Mouse (Mus musculus) lung, postnatal 4 days (tissue): ENCODE results near the gene Scaf1.

ENCODE experiments used
- DNase-seq, 2 experiments: peaks; one replicate each; pipeline ENCODE4 v3.0.0; 2021

Gene Scaf1

DNA sequence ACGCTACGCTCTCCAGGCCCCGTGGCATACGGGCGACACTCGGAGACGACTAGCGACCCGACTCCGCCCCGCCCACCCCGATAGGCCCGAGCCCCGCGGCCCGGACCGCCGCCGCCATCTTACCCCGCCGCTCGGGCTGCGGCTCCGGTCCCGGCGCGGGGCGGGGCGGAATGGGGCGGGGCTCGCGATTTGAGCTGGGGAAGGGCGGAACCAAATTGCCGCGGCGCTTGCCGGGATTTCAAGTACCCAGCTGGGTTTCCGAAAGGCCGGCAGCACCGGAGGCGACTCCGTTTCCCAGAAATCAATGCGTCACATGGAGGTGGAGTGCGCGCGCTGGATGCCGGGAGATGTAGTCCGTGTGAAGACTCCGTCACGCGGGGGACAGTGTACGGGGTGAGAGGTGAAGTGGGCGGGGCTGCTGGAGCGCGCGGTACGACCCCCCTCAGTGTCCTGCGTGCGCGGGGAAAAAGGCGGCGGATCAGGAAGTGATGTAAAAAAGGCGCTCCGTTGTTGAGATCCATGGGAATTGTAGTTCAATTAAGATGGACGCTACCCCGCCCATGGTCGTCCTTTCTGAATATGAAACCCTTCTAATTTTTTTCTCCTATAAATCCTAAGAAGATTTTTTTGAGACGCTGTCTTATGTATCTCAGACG is at the start of gene Scaf1:
Scaf1 (minus strand) TSS at position 407 of the 656 bp plus-strand sequence.
- peak; percentile 99 to 100 for DNase-seq

DNA sequence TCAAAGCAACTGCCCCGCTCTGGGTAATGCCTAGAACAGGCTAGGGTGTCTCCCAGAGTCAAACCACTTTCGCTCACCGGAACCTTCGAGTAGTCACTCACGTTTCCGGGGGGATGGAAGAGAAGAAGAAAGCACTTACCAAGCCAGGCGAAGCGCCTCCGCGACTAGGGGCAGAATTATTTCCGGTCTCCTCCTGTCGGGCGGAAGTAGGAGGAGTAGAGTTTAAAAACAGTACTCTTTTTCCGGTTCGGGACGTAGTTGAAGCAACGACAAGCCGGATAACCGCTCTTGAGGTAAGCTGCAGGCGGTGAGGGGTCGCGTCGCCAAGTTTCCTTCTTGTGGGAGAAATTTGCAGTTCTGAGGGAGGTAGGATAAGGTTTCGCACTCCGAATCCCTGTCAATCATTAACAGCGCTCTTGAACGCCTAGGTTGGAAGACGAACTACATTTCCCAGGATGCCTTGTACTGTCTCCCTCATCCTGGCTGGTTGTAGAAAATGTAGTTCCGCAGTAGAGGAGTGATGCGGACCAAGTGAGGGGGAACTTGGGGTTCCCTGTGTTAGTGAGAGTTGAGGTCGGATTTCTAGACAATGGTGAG is 46.2 kb upstream of the Scaf1 start, which contains the start of the genes Nosip and Prrg2:
Nosip (plus strand) TSS at position 191 of the 597 bp plus-strand sequence.
Prrg2 (minus strand) TSS at position 439 of the 597 bp plus-strand sequence.
- peak; percentile 96 for DNase-seq

DNA sequence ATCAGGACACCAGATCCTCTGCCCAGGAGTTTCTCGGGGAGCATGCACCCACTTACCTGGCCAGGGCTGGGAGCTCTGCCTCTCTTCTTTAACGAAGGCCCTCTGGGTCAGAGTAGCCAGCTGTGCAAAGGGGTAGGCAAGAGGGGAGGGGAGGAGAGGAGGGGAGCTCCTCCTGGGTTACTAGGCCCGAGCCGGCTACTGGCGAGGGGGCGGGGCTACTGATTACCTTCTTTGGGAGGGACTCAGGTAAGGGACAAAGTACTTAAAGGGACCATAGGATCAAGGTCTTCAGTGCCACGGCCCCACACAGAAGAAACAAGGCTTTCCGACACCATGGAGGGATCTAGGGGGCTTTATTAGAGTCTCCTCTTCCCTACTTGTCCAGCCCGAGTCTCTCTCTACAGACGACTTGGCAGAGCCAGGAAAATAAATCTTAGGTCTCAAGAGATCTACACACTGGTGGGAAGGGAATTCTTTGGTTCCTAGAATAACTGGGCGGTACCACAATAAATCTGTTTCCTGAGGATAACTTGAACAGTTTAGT is 45.4 kb upstream of the Scaf1 start:
- peak; percentile 65 to 76 for DNase-seq

DNA sequence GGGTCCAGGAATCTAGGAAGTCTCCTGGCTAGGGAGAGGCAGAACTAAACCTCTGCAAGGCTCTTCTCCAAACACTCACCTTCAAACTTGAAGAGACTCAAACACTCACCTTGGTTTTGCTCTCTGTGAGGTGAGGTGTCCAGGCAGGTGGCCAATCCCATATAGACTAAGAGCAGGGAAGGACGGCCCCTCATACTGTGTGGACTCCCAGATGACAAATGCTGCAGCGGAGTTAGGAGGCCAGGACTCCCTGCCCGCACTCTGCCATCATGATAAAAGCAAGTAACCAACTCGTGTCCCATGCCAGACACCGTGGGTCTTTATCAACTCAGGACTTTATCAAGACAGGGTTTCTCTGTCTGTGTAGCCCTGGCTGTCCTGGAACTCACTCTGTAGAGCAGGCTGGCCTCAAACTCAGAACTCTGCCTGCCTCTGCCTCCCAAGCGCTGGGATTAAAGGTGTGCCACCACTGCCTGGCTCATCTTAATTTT is 44.5 kb upstream of the Scaf1 start:
- DNase-seq: no peak

DNA sequence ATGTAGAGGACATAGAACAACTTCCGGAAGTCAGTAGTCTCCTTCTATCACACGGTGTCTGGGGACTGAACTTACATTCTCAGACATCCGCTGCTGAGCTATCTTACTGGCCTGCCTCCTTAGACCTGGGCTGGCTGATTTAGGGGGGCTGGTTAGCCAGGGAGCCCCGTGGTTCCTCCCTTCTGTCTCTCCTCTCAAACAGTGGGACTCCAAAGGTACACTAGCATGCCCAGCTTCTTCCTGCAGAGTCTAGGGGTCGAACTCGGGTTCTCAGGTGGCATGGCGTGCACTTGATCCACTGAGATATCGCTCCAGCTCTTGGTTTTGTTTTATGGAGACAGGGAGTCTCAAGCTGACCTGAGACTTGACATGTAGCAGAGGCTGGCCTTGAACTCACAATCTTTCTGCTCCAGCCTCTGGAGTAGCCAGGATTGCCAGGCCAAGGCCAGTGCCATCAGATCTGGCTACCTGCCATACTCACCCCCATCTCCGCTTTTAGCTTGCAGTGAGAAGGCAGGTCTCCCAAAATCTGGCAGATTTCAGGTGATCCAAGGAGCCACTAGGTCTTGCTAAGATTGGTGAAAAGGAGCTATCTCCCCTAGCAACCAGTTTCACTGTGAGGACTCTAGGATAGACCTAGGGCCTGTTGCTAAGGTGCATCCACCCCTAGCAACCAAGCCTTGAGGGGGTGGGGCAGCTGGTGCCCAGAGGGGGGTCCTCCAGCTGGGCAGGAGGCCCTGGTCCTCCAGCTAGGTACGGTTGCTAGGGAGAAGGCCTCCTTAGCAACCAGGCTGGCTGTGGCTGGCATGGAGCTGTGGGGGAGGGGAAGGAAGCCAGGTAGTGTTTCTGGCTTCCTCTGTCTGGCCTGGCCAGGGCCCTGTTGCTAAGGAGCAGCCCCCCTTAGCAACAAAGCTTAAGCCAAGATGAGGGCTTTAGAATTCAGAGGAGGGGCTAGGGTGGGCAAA is 42.7 kb upstream of the Scaf1 start:
- no peak for DNase-seq

DNA sequence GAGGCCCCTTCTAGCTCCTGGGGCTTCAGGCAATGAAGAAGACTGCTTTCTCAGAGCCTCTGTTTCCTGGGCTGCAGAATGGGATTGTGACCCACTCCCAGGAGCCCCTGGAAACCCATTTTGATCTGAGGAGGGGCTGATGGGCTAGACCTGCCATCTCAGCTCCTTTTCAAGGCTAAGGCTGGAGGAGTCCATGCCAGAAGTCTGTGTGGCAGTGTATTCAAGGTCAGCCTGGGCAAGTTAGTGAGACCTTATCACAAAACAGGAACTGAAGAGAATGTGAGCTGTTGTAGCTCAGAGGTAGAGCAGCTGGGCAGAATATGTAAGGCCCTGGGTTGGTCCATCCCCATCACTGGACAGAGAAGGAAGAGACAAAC is 40.8 kb upstream of the Scaf1 start:
- DNase-seq: no peak

DNA sequence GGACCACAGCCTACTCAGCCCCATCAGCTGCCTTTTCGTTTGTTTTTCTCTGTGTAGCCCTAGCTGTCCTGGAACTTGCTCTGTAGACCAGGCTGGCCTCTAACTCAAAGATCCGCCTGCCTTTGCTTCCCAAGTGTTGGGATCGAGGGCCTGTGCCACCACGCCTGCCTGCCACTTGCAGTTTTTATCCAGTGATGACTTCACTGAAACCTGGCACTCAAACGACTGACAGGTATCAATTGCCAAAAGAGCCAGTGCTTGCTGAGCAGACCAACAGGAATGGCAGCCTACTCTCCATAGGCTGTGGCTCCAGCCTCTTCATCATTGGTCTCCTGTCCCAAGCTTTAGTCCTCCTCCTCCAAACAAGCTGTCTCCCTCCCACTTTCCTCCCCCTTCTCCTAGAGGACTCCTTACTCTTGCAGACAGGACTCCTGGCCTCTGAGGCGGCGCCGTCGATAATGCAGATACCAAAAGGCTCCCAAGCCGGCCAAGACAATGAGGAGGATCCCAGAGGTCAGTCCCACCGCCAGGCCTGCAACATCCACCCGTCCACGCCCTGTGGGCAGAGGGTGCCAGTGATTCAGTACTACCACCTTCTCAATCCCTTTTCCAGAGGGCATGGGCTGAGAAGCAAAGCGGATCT is 40.3 kb upstream of the Scaf1 start:
- no peak for DNase-seq

DNA sequence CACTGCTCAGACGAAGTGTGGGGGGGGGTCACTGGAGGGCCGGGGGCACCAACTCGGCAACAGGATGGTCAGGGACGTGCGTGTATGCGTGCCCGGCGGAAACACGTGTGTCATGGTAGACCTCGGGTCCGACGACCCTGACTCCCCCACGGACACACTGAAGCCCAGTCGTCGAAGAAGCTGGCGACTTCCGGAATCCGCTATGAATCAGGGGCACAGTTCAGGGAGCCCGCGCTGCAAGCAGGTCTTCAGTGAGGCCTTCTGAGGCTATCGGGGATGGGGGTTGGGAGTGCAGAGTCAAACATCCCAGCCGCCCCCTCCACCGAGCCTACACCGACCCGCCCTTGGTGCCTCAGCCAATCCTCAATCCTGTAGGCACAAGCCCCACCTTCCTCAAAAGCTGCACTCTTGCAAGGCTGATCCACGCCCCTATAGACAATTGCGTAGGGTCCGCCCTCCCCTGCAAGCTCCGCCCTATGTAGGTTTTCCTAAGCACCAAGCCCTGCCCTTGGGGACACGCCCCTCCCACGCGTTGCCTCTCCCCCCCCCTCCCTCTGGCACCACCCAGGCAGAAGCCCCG is 37.9 kb upstream of the Scaf1 start:
- peak; percentile 96 to 98 for DNase-seq

DNA sequence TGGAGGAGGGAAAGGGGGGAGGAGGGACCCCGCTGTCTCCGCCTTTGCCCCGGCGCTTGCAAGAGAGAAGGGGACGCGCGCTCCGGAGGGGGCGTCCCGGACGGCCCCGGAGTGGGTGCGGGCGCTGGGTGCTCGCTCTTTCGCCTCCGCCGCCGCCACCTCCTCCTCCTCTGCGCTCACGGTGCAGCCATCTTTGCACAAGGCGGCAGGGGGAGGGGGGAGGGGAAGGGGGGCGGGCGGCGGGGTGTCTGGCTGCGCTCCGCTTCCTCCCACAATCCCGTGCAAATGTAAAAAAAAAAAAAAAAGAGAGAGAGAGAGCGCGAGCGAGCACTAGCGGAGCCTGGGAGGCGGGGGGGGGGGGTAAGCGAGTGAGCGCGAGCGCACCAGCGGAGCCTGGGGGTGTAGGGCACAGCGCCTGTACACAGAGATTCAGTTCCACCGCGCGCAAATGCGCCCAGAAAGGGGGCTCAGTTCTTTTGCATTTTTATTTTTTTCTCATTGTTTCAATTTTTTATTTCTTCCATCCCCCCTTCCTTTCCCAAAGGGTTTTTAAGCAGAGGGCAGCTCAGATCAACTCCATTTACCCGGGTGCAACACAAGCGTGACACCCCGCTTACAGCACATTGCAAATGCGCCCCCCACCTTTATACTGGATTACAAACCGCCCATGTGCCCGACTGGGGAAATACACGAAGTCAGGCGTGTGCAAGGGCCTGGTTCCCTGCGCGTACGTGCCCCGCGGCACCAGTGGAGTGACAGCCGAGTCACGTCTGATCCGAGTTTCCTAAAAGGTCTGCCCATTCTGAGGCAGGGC is 37.2 kb upstream of the Scaf1 start:
- DNase-seq: peak; percentile 80 to 85

DNA sequence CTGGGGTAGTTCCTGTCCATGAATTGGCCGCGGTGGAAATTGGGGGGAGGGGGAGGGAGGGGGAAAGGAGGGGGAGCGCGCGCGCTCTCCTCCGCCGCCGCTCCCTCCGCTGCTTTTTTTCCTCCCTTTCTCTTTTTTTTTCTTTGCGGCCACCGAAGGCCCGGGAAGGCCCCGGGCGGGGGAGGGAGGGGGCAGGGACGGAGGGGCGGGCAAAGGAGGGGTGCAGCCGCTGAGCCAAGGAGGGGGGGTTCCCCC is 36.6 kb upstream of the Scaf1 start, which contains the start of gene Prr12:
Prr12 (minus strand) TSS at position 20 of the 255 bp plus-strand sequence.
- DNase-seq: no peak

DNA sequence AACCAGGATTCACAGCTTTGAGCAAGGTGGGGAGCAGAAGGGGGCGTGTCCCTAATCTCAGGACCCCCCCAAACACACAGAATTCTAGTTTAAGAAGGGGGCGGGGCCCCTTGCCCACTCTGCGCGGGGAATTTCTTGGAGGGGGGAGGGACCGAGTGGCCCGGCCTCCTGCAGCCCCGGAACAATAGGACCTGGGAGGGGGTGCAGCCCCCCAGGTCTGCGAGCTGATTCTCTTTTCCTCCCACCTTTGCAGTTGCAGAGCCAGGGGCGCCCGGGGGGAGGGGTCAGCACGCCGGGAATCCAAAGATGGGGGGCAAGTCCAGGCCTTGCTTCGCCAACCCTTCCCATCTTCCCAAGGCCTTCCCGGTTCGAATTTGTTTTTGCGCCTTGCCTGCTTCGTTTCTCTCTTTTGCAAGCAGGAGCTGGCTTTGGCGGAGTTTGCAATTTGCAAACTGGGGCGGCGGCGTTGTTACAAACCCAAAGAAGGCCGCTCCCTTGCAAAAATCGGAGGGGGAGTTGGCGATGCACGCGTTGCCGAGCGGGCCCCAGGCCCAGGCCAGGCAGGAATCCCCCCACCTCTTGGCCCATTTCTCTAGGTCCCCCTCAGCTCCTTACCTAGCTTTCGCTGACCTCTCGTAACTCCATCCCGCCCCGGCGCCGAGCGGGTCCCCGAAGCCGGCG is 36.2 kb upstream of the Scaf1 start:
- peak; percentile 46 to 61 for DNase-seq

DNA sequence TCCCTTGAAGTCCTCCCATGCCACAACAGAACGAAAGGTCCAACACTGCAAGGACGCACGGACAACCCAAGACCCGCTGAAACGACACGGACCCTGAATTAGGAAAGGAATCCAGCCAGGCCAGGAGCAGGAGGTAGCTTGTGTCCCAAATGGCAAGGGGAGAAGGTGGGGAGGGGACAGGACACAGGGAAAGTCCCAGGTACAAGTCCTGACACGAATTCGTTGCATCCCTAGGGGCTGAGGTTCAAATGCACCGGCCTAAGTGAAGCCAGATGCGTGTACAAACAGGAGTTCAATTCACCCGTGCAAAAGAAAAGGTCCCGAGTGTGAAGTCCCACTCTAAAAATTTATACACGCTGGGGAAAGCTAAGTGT is 35.4 kb upstream of the Scaf1 start:
- no peak for DNase-seq

DNA sequence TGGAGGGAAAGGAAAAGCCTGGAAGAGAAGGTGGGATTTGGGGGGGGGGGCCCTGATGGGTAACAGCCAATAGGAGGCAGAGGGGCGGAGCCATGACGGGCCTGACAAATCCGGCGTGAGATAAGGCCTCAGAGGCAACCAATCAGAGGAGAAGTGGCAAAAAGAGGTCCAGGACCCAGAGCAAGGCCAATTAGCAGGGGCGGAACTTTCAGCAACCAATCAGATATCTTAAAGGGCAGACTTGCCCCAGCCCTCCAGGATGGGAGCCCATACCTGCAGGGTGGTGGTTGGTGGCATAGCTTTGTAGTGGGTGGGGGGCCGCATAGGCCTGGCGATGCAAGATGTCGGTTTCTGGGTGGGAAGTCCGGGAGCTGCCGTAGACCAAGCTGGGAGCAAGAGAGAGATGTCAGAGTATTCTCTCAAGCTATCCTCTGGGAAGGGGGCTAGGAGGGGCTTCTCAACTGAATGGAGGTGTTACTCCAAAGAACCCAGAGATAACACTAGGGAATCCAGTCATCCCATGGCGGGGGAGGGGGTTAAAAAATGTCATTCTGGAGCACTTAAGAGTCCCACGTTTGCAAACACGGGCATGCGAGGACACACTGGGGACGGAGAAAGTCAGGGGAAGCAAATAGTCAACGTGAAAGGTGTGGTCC is 34.9 kb upstream of the Scaf1 start:
- DNase-seq: peak; percentile 80 to 85

DNA sequence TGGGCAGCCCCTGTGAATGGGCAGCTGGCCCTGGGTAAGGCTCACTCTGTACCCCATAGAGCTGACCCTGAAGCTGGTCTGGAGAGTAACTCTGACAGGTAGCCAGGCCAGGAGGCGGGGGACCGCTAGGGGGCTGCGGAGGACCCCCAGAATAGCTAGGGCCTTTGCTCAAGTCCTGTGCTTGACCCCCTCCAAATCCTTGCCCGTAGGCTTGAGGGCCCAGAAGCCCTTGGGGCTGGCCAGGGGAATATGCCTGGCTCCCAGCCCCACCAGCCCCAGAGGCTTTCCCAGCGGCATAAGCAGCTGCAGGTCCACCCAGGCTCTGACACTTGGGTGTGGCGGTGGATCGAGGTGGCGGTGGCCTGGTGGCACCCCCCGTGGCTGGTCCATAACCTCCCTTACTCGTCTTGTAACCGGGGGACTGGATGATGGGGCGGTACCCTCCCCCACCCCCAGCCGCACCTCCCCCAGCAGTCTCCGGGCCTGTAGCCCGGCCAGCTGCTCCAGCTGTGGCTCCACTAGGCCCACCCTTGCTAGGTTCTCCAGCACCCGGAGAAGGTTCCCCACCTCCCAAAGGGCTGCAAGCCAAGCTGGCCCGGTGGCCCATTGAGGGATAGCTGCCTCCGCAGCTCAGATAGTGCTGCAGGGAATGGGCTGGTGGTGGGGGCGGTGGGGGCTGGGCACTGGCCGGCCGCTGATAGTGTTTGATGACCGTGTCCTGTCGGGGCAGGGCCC is 32.9 kb upstream of the Scaf1 start:
- no peak for DNase-seq

DNA sequence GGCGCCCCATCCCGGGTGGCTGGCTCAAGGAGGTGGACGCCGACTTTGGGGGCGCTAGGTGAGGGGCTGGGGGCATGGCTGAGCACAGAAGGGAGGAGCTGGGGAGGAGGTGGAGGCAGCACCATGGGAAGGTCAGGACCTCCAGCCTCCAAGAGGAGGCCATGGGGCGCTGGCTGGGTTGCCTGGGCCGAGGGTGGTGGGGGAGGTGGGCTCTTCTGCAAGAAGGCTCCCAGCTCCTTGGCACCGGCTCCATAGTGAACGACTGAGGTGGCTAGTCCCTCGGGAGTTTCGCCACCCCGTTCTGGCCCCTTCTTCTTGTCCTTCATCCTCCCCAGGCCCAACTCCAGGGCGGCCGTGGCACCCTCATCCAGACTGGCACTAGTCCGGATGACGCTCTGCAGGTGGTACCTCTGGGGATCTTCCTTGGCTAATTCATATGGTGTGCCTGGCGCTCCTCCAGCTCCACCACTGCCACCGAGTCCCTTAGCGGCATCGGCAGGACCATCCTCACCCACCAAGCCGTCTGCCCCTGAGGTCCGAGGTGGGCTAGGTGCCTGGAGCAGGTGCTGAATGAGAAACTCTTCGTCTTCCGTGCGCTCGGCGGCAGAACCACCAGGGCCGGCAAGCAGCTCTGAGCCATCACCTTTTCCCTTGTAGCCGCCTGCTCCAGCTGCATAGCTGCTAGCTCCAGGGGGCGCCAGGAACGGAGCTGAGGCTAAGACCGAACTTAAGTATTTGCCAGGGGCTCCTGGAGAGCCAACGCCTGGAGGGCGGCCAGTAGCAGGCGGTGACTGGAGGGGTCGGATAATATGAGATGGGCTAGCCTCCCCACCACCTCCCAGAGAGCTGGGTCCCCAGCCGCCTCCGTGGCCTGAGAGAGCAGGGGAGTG is 32.1 kb upstream of the Scaf1 start:
- no peak for DNase-seq

DNA sequence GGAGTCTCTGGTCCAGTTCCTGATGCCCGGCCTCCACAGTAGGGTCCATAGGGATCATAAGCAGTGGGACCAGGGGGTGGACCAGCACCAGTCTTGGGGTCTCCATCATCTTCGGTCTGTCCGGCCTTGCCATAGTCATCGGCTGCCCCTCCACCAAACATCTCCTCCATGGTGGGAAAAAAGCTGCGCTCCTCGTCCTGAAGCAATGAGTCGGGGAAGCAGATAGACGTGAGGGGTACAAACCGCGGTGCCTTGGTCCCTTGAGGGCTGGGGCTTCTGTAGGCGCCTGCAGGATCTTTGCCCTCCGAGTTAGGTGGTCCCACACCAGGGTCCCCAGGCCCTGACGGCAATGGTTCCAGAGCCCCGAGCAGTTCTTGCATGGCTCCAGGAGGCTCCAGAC is 31.3 kb upstream of the Scaf1 start:
- DNase-seq: no peak

DNA sequence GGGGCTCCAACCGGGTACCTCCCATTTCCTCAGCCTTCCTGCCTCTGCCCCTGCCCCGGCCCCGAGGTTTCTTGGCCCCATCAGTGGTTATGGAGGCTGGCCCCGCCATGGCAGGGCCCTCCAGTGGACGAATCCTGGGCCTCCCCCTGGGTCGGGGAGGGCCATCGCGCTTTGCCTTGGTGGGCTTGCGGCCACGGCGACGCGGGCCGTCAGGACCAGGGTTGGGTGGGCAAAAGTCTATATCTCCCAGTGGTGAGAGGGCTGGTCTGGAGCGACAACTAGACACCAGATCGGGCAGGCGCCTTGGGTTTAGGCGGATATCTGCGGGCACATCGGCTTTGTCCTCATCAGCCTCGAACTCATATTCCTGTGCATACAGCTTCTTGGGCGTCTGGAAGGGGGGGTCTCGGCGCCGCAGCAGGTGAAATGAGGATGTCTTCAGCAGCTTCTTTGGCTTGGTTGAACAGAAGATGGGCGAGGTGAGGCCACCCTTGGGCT is 30.7 kb upstream of the Scaf1 start:
- no peak for DNase-seq

DNA sequence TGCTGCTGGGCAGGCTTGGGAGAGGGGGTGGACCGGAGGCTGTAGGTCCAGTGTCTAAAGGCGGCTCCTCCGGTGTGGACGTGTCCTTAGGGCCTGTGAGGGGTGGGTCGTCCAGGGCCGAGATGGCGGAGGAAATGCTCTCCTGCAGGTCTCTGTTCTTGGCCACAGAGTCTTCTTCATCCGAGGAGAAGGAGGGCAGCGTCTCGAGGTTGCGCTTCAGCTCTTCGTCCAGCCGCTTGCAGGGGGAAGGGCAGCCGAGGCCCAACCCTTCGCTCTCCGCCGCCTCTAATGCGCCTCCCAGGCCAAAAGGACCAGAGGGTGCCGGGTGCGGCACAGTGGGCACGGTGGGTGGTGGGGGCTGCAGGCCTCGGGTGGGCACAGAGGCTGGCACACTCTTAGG is 29.6 kb upstream of the Scaf1 start:
- no peak for DNase-seq
